Mouse (Mus musculus) v-Abl transformed pro-B cells (cell line): ENCODE data around the gene Cramp1l.

Experiments used
- in situ Hi-C, 2 experiments: fragments of 400-800 bp; cut with MboI; formaldehyde crosslinking; loops; one replicate each; pipeline ENCODE4 v1.15.1; 2025; ENCODE audit not compliant: unreplicated experiment in 2 of 2

Cramp1l gene

DNA sequence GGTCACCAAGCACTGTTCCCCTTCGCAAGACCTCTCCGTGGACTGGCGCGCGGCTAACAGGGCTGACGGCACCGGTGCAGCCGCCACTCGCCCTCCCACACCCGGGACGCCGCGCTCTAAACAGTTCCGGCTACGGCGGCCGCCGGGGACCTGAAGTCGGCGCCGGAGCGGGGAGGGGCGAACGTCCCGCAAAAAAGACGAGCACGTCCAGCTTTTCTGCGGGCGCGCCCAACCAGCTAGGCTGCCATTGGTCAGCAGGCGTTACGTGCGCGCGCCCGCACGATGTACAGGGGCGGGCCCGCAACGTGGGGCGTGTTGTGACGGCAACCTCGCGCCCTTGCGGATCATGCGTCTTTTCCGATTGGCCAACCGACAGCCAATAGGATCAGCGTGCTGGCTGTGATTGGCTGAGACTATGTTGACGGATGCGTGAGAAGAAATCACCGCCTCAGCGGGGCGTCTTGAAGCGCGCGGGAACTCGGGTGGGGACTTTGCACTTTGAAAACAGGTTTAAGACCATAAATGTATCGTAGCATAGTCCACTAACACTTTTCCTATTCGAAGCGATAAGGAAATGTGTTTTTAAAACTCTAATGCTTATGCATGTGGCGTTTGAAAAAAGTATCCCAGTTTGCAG lies at the start of gene Cramp1l, which contains the start of gene Ift140:
Cramp1l (minus strand) TSS at position 134 of the 637 bp plus-strand sequence.
Ift140 (plus strand) TSS at position 431 of the 637 bp plus-strand sequence.
- in situ Hi-C loops: loop anchor here (5.0 kb wide), 1 partner anchor 78 kb away; the partner anchor contains the start of gene Mapk8ip3 (in 2 of the 2)

DNA sequence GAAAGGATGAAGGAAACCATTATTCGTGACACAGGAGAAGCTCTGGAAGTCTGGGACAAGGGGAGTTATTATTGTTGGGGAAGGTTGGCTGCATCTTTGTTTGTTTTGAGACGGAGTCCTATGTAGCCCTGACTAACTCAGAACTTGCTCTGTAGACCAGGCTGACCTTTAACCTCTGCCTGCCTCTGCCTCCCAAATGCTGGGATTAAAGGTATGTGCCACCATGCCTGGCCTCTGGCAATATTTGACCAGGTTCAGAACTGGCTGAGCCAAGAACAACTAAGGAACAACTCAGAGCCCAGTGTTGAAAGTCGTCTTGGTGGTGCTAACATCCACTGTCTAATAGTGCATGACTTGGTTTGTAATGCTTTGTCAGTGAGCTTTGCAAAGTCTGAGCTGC lies 49.6 kb upstream of the Cramp1l start:
- in situ Hi-C loops: no loop called here

DNA sequence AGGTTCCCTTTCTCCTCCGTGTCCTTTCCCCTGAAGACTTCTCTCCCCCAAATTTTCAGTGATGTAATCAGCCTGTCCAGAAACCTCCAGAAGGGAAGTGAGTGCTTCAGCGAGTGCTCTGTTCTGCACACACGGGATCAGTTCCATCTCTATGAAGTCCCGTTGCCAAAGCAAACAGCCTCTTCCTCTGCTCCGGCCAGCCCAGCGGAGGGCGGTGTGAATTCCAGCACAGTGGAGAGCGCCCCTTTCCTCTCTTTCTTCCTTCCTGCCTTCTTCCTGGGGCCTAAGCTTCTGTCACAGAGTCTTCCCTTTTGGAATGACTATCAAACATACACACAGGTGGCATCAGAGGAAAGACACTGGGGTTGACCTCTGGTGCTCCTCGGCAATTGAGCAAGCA lies 48.8 kb upstream of the Cramp1l start:
- in situ Hi-C loops: no loop called here

DNA sequence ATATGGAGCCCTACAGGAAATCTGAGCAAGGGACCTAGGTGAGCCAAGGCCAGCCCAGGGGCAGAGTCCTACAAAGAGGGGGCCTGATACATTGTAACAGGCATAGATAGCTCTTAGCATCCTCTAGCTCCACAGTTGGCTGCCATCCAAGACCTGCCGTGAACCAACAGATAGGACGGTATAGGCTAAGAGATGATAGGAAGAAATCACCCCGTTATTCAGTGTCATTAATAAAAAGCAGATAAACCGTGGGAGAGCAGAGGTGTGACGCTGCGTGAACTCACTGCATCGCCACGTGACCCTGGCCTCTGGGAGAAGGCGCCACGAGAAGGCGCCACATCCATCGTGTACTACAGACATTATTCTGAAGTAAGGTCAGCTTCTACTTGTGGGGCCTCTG lies 48.3 kb upstream of the Cramp1l start:
- in situ Hi-C loops: no loop called here

DNA sequence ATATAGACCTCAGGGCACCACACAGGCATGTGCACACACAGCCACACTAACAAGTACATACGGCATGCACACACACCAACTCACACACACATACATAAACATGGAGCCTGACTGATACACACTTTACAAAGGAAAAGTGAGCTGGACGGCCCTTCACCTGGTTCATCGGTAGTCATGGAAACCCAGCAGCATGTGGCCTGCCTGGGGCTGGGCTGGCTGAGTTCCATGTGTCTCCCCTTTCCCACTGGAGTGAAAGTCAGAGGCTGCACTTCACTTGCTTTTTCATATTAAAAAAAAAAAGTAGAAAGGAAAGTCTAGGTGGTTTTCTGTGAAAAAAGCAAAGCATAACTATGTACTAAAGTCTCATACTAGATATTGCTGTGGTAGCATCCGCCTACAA lies 47.7 kb upstream of the Cramp1l start:
- in situ Hi-C loops: no loop called here

DNA sequence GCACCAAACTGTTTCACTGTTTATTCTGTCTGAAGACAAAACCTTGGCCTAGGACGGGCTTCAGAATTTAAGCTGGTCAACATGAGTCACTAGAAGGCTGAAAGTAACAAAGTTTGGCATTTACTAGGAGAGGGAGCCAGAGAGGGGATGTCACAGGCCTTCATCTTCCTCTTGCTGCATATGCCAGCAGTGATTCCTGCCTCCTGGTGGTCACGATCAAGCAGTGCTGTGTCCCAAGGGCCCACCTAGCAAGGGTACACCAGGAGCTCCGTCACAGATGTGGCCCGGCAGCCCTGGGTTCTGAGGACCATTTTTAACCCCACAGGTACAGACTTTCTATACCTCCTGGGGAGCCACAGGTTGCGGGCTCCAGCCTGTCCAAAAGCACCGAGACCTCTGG lies 41.5 kb upstream of the Cramp1l start:
- in situ Hi-C loops: no loop called here

DNA sequence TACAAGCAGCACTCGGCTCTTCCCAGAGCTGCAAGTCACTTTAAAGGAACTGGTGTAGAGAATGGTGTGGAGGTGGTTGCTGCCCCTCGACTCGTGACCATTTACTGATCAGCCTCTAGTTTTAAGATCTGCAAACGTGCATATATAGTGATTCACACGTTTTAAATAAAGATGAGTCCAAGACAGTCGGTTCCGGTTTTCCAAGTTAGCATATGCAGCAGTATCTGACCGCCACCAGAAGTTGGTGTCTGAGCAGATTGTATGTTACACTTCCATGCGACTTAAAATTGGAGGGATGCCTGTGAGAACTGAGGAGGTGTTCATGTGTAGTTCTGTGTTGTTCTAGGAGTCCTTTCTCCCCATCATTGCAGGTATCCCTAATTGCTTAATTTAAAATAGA lies 37.7 kb upstream of the Cramp1l start:
- in situ Hi-C loops: no loop called here

DNA sequence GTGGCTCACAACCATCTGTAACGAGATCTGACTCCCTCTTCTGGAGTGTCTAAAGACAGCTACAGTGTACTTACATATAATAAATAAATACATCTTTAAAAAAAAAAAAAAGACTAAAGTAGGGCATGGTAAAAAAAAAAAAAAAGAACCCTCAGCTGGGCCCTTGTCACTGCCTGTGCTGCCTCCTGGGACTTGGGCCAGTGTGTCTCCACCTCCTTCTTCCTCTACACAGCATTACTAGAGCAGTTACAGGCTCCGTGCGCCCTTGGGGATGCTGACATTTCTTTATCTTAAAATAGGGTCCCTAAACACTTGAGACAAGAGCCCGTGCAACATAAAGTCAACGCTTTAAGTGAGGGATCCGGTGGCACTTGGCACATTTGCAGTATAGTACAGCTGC lies 31.6 kb upstream of the Cramp1l start:
- in situ Hi-C loops: no loop called here

DNA sequence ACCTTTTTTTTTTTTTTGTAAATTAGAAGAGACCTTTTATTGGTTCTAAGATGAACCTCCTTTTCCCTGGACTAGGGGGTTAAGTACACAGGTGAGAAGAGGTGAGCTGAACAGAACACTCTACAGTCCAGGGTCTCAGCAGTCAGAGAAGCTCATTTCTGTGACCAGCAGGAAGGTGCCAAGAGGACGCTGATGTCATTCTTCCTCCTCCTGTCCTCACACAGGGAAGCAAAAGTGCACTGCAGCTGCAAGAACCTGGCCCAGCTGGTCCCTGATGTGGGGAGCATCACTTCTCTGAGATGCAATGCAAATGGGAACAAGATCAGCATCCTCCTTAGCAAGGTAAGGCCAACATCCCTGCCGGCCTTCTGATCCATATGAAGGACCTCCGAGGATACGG lies 29.7 kb upstream of the Cramp1l start:
- in situ Hi-C loops: no loop called here

DNA sequence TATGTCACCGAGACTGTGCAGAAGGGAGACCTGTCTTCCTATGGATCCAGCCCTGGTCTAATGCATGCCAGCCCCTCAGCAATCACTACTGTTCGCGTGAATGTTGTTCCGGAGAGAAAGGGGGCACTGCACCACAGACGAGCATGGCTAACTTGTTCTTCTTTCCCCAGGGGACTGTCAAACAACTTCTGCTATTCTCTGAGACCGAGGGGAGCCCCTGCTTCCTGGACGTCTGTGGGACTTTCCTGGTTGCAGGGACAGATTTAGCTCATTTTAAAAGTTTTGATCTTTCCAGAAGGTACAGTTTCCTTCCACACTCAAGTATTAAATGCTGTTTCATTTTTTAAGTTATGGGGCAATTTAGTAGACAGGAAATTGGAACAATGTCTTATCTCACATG lies 29.3 kb upstream of the Cramp1l start:
- in situ Hi-C loops: no loop called here

DNA sequence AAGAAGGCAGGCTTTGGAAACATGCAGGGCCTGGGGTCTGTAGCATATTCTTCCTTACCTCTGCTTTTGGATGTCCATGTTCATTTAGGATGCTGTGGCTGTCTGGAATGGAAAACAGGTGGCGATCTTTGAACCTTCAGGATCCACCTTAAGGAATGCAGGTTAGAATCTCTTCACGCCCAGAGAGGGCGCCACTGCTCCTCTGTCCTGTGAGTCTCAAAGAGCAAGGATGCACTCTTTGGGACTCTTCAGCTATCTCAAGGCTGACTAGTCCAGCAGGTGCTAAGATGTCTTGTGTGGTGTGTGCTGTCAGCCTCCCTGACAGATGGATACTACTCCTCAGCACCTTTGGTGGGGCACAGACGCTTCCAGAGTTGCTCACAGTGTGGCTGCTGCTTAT lies 20.6 kb upstream of the Cramp1l start:
- in situ Hi-C loops: loop anchor here in 1 of 2 experiments (10.0 kb wide), 1 partner anchor 249 kb away; no protein-coding TSS in a partner anchor

DNA sequence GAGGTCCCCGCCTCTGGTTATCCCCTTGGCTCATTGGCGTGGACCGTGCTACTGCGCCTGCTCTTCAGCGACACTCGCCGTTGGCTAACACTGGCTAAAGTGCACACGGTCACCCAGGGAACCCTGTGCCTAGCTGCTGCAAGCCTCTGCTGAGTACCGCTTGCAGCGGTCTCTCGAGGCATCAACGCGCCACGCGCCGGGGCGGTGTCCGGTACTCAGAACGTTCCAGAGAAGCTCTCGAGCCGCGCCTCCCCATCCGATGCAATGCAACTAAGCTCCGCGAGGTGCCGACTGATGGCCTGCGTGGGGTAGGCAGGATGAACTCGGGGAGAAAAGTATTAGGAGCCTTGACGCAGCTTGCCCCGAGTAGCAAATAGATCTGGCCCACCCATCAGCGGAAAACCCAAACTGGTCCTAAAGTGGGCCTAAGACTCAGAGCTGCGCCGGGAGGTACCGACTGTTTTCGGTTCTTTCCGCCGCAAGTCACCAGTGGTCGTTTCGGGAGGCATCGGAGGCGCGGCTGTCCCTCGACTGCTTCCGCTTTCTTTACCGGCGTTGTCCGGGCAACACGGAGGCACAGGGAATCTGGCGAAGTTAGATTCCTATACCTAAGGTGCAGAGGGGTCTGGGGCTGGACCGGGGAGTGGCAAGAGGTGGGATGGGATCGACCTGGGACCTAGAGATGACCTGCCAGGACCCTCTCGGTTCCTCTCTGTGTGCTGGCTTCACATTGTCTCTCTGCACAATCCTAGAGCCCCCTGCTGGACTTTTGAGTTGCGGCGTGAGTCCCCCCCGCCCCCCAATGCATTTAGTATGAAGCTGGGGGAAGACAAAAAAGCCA lies 924 bp upstream of the Cramp1l start:
- in situ Hi-C loops: loop anchor here (5.0 kb wide), 1 partner anchor 79 kb away; the partner anchor contains the start of gene Mapk8ip3 (in 2 of the 2)

DNA sequence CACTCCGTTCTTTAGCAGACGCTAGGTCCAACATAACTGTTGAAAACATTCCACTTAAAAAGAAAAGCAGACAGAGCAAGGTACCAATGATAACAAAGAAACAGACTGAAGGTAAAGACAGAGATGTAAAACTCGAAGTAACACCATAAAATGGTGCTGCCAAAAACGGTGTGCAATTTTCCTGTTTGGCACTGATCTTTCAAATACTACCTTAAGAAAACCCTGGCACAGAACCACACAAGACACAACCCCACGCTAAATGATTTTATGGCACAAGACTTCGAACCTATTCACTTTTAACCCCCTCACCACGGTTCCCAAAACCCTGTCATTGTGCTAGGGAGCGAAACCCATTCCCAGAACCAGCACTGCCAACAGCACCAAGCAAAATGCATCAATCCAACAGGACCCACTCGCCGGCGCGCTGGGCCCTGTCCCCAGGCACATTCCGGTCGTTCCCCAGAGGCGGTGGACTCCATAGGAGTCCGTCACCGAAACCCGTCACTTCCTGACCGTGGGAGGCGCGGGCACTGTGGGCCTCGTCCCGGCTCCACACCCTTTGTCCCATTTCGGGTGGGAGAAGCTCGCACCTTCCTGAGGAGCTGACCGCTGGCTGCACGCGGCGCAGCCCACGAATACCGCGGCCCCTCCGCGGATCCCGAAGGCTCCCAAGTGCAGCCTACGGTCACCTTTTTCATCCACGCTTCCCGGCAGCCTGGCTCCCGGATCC lies 582 bp downstream of the Cramp1l start:
- in situ Hi-C loops: loop anchor here (5.0 kb wide), 1 partner anchor 78 kb away; the partner anchor contains the start of gene Mapk8ip3 (in 2 of the 2)

DNA sequence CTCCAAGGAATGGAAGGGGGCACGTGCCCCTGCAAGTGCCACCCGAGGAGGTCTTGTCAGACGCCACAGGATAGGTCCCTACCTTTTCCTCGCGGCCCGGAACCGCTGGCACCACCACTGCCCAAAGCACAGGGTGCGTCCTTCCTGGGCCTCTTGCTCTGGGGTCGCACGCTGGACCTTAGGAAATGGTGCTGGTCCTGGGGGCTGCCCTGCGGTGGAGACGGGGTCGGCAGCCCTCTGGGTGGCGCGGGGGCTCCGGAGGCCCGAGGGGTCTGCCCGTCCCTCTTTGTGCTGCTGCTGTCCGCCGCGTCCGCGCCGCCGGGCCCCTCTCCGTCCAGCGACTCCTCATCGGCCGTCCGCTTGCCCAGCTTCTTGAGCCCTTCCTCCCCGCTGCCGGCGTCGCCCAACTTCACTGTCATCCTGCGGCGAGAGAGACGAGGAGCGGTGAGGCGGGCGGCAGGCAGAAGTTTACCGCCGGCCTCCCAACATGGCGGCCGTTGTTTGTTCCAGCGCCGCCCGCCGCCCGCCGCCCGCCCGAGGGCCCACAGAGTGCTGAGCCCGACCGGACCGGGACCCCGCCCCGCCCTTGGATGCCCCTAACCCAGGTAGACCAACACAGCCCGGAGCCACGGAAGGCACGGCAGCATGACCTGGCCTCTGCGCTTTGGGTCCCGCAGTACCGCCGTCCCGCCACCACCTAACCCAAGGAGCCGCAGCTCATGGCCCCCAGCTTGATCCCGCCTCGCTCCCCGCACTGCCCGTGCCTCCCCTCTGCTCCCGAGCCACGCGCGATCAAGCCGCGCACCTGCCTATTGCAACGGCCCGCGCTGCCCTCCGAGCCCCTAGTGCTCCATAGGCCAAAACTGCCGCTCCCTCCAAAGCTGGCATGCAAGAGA lies 1.7 kb downstream of the Cramp1l start:
- in situ Hi-C loops: no loop called here

DNA sequence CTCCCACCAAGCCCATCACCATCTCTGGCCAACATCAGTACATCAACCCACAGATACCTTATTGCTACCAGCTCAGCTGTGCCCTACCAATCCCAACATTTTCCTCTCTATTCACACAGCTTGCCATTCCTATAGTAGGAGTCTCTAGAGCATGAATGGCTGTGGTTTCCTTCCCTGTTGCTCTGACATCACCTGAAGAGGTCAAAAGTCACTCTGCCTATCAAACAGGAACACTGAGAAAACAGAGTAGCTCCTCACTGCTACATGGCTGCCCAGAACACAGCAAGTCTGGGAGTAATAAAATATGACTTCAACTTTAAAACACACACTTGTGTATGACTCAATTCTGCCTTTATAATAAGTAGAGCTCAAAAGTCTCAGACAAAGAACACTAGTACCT lies 8.1 kb downstream of the Cramp1l start:
- in situ Hi-C loops: no loop called here

DNA sequence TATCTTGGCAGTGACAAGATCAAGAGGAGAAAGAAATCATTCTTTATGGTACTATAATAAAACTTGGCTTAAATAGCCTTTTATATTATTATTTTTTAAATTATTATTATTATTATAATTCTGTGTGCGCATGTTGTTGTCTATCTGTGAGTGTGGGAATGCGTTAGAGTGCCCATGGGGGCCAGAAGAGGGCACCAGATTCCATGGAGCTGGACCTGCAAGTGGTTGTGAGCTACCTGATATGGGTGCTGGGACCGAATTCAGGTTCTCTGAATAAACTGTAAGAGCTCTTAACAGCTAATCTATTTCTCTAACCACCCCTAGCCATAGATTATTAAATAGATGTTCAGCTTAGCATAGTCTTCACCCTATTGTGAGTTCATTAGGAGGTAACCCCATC lies 10.5 kb downstream of the Cramp1l start:
- in situ Hi-C loops: no loop called here

DNA sequence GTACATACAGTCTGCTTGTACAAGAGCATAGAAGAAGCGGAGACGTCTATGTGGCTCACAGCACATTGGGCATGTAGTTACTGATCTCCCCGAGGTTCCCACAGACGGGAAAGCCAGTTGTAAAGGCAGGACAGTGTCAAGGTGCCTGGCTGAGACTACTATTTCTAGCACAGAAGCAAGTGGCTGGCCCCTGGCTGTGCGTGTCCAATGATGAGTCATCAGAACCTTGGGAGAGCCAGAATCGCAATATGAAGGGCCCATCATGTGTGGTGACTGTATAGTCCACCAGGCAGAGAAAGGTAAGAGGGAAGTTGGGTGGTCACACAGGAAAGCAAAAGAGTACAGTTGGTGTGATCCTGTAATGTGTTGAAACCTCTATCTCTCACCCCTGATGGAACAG lies 20.9 kb downstream of the Cramp1l start:
- in situ Hi-C loops: no loop called here

DNA sequence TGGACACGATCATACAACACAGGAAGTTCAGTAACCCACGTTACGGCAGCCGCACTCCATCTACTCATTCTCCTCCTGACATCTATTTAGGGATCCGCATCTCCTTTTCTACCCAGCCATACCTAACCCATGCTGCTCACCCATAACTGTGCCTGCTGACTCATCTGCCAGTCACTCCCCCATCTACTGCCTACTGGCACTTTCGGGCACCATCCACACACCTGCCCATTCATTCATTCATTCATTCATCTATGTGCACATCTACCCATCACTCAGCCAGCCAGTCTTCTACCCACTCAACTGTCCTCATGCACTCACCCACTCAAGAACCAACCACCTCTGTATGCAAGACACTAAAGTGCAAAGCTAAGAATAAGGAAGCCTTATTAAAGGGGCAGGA lies 28.4 kb downstream of the Cramp1l start:
- in situ Hi-C loops: no loop called here

DNA sequence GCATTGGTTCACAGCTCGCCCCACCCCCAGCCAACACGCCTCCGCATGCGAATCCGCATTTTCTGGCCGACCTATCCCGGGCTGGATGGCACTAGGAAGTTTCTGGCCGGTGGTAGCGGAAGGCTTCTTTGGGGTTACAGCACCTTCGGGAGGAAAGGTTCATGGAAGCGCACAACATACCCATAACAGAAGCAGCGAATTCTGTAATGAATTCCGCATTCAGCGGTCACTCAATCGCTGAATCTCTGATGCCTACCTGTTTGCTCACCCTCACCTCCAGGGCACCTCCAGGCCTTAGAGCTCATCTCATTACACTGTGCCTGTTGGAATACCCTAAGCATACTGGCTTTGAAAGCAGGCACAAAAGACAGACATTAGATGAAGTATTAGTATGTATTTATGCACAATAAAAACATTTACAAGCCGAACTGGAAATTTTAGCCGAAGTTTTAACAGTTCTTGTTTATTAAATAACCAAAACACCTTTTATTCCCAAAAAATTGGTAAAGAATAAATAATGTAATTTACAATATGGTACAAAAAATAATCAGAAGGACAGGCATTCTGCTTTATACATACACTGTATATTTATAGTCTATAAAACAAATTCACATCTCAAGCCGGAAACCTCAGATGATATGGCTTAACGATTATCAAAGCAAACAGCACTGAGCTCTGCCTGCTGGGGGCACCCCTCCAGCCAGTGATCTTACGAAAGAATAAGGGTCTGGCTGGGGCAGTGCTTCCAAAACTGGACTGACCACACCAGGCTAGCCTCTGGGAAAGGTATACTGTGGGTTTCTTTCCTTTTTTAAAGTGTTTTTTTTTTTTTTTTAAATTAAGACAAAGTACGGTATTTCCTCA lies 54.5 kb downstream of the Cramp1l start:
- in situ Hi-C loops: no loop called here
